Mouse (Mus musculus): Measurements from ENCODE around the gene Aspg.

DNA sequence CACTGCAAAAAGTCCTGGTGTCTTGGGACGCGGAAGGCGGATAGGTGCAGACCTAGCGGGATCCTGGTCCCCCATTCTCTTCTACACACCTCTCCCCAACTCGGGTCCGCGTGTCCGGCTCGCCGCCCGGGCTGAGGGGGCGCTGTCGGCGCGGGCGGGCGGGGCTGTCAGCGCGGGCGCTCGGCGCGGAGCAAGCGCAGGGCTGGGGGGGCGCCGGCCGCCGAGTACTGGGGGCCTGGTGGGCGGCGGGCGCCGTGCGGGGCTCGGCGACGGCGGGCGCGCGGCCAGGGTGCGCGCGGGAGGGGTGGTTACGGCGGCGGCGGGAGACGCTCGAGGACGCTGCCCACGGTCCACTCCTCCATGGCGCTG is 37.3 kb downstream of the Aspg start:
- TF ChIP-seq CTCF (IDR thresholded peaks at IDR 0.05; ENCODE audit: control insufficient read depth, insufficient read depth, low read length) = no peak
- TF ChIP-seq POLR2A (IDR thresholded peaks at IDR 0.05; ENCODE audit: borderline replicate concordance, control insufficient read depth, low read depth, low read length) = no peak

Measured in bone marrow, adult 2 months (tissue).